8 mouse cellular contexts compared by ENCODE assay signal in the genomic region with DNA sequence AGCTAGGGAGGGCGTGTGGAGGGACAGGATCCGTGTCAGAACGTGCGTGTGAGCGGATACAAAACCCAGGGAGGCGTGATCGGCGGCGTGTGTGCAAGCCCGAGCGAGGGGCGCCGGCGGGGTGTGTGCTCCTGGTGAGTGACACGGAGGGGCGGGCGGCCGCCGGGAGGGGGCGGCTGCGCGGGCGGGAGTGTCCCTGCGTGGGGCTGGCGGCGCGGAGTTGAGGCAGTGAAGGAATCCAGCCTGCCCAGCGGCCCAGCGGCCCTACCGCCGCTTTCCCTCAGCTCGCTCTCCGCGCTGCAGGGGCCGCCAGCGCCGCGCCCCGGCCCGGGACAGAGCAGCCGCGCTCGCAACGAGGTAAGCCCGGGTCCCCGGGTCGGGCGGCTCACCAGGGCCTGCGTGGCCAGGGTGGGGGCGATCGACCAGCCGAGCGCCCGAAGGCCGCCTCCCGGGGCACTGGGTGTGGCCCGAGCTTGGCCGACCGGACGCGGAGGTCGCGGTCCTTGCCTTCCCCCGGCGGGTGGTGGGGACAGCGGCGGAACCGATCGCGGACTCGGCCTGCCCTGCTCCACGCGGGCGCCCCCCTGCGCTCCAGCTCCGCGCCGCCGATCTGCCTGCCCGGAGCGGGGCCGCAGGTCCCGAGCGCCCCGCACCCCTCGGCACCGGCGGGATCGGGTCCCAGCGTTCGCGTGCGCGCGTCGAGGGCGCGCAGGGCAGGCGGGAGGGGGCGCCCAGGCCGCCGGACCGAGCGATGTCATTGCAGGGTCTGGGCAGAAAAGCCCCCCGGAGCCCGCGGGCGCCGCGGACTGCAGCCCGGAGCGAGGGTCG. TPM values are rescaled to one million over a fixed set of nuclear protein-coding genes. Genes with fewer than 3 reads are reported as not detected.
A peak's percentile ranks its signal among the peaks of the same experiment; 100 is the strongest.
DNase-seq lines count a peak whose midpoint lies in the region; ATAC-seq and TF ChIP-seq lines count a peak whose summit lies in the region.

No protein-coding gene starts in this region.

- no peak for TF ChIP-seq CTCF in liver, adult 2 months (IDR thresholded peaks at IDR 0.05; ENCODE audit: low read depth, low read length)

- H3K4me2 ChIP-seq in embryonic facial prominence, embryonic 14.5 days (ENCODE audit: low read depth, low read length) = peak overlapping the region; percentile 81
- H3K4me2 ChIP-seq in neural tube, embryonic 11.5 days (ENCODE audit: low read depth) = peak overlapping the region; percentile 88

- H3K27me3 ChIP-seq in erythroblast, embryonic 14.5 days (ENCODE audit: control insufficient read depth) = peaks cover 41% of the 10 kb centered on the region
- H3K27me3 ChIP-seq in embryonic facial prominence, embryonic 14.5 days (replicated peaks; ENCODE audit: control insufficient read depth, insufficient read depth, low read length) = no peaks in the 10 kb centered on the region
- peaks cover 4% of the 10 kb centered on the region; the same call in 1 of the 2 replicates for H3K27me3 ChIP-seq in liver, adult 2 months (ENCODE audit: control insufficient read depth, insufficient read depth, low read length)
- H3K27me3 ChIP-seq in neural tube, embryonic 11.5 days (ENCODE audit: control insufficient read depth, insufficient read depth, low read length) = no peaks in the 10 kb centered on the region

- WGBS in embryonic facial prominence, embryonic 14.5 days = 0% methylated on average over 26 of the region's 113 CpGs
- 1% methylated on average over 112 of the region's 113 CpGs for WGBS in liver, adult 2 months
- WGBS in neural tube, embryonic 11.5 days = under 1% methylated on average over 88 of the region's 113 CpGs

- no peaks in the 10 kb centered on the region for H3K36me3 ChIP-seq in erythroblast, embryonic 14.5 days (ENCODE audit: control insufficient read depth)
- H3K36me3 ChIP-seq in embryonic facial prominence, embryonic 14.5 days (ENCODE audit: control insufficient read depth, insufficient read depth, low read length) = no peaks in the 10 kb centered on the region
- no peaks in the 10 kb centered on the region for H3K36me3 ChIP-seq in liver, adult 2 months (ENCODE audit: control insufficient read depth, insufficient read depth, low read length)
- no peaks in the 10 kb centered on the region for H3K36me3 ChIP-seq in neural tube, embryonic 11.5 days (ENCODE audit: control insufficient read depth, insufficient read depth, low read length)

- H3K27ac ChIP-seq in embryonic facial prominence, embryonic 14.5 days (replicated peaks; ENCODE audit: low read depth, low read length) = peak overlapping the region; percentile 96
- peak overlapping the region; percentile 19 for H3K27ac ChIP-seq in liver, adult 2 months (replicated peaks; ENCODE audit: insufficient read depth, low read depth, low read length)
- peak overlapping the region; percentile 77 for H3K27ac ChIP-seq in neural tube, embryonic 11.5 days (ENCODE audit: low read depth, low read length)

- no peaks in the 10 kb centered on the region for H3K4me1 ChIP-seq in erythroblast, embryonic 14.5 days (ENCODE audit: control insufficient read depth)
- peaks cover 7% of the 10 kb centered on the region; the same call in 1 of the 2 replicates for H3K4me1 ChIP-seq in embryonic facial prominence, embryonic 14.5 days (ENCODE audit: control insufficient read depth, insufficient read depth, low read length)
- H3K4me1 ChIP-seq in liver, adult 2 months (ENCODE audit: control insufficient read depth, insufficient read depth, low read length) = peaks cover 6% of the 10 kb centered on the region; the same call in 1 of the 2 replicates
- peaks cover 8% of the 10 kb centered on the region; the same call in 1 of the 2 replicates for H3K4me1 ChIP-seq in neural tube, embryonic 11.5 days (ENCODE audit: control insufficient read depth, insufficient read depth, low read length)

- no peaks in the 10 kb centered on the region for H3K79me2 ChIP-seq in liver, adult 2 months (ENCODE audit: control insufficient read depth, insufficient read depth, low read length)

- peak overlapping the region; percentile 53 for H3K4me3 ChIP-seq in erythroblast, embryonic 14.5 days (replicated peaks)
- peak overlapping the region; percentile 70 for H3K4me3 ChIP-seq in embryonic facial prominence, embryonic 14.5 days (ENCODE audit: low read depth, low read length)
- H3K4me3 ChIP-seq in liver, adult 2 months (ENCODE audit: insufficient read depth, low read depth, low read length) = peak overlapping the region; percentile 71
- H3K4me3 ChIP-seq in neural tube, embryonic 11.5 days (ENCODE audit: low read depth, low read length) = peak overlapping the region; percentile 84

- no peak for TF ChIP-seq POLR2A in liver, adult 2 months (IDR thresholded peaks at IDR 0.05; ENCODE audit: extremely low read depth, insufficient read depth, low read length)

- ATAC-seq in erythroblast, adult 5-6 weeks (replicated peaks; ENCODE audit: low FRiP score, poor library complexity, severe bottlenecking) = no peak
- ATAC-seq in embryonic facial prominence, embryonic 14.5 days (ENCODE audit: low read depth) = peak; percentile 92
- peak; percentile 84 for ATAC-seq in neural tube, embryonic 11.5 days (ENCODE audit: insufficient read depth, low FRiP score, low TSS enrichment)

- peak overlapping the region; percentile 90 for H3K9ac ChIP-seq in embryonic facial prominence, embryonic 14.5 days (ENCODE audit: low read depth, low read length)
- H3K9ac ChIP-seq in liver, adult 2 months (ENCODE audit: low read depth, low read length) = peak overlapping the region; percentile 78
- peak overlapping the region; percentile 90 for H3K9ac ChIP-seq in neural tube, embryonic 11.5 days (ENCODE audit: low read length)

- peak; percentile 92 for DNase-seq in embryonic facial prominence, embryonic 14.5 days (ENCODE audit: low spot score)
- DNase-seq in heart, adult 9 months (ENCODE audit: low spot score in 2 of 2) = peak; percentile 65 to 67
- DNase-seq in kidney, adult 9 months = peak; percentile 73
- DNase-seq in liver, adult 2 months (ENCODE audit: extremely low read depth, low read depth, low spot score) = no peak
- DNase-seq in neural tube, embryonic 11.5 days (ENCODE audit: low spot score) = peak; percentile 79
- DNase-seq in testis, postnatal 10 days (ENCODE audit: low spot score) = peak; percentile 81

- no peaks in the 10 kb centered on the region; the same call in 1 of the 2 replicates for H3K9me3 ChIP-seq in erythroblast, embryonic 14.5 days (ENCODE audit: control insufficient read depth, low read length)
- no peaks in the 10 kb centered on the region for H3K9me3 ChIP-seq in embryonic facial prominence, embryonic 14.5 days (ENCODE audit: control insufficient read depth, low read length)
- no peaks in the 10 kb centered on the region for H3K9me3 ChIP-seq in neural tube, embryonic 11.5 days (ENCODE audit: control insufficient read depth, low read length)

RNA-seq across cellular contexts. Expression of gene Spats2l, which starts 0.9 kb away (rescaled TPM):
- not detected in 2 replicates for polyA plus RNA-seq in erythroblast, embryonic 14.5 days (2012)
- total RNA-seq in erythroblast, adult 5-6 weeks (2015; ENCODE audit: low replicate concordance) = 0.19 TPM in 1 of 2 replicates, not detected in the other
- not detected in 2 replicates for total RNA-seq in erythroblast, adult 5-6 weeks (2017; ENCODE audit: low replicate concordance)
- 160 and 181 TPM in 2 replicates for polyA plus RNA-seq in embryonic facial prominence, embryonic 14.5 days (2014; fragmentation: Nextera tagmentation; extraction: Ambion mirVana)
- total RNA-seq in liver, adult 2 months (2014; rRNA removed) = 0.67 and 1.3 TPM in 2 replicates
- 0.12 and 0.35 TPM in 2 replicates for polyA plus RNA-seq in liver, adult 2 months (2012; rRNA removed)
- 32.3 and 36.5 TPM in 2 replicates for polyA plus RNA-seq in neural tube, embryonic 11.5 days (2014; fragmentation: Nextera tagmentation; extraction: Ambion mirVana)

Comparison
In these comparisons a context has a peak if more than half of its experiments do, and no peak if none do; other contexts are left out.
1. H3K27ac ChIP-seq: peak in every context shown above with its lines; median percentile 96 in embryonic facial prominence, embryonic 14.5 days; 77 in neural tube, embryonic 11.5 days; 19 in liver, adult 2 months.
2. RNA of gene Spats2l, which starts 0.9 kb away (polyA plus RNA-seq): 160 to 181 TPM in embryonic facial prominence, embryonic 14.5 days and 32.3 to 36.5 TPM in neural tube, embryonic 11.5 days; 0.12 to 0.35 TPM in liver, adult 2 months and not detected in erythroblast, embryonic 14.5 days; every median in the first group is over 10 times any median in the second.
3. Peak in every context shown above with its lines, with median percentiles within 50 percentile points of each other: H3K4me3 ChIP-seq and H3K9ac ChIP-seq.